Mouse (Mus musculus): Measurements from ENCODE around the gene Atxn7l2.

- TF ChIP-seq CTCF (conservative IDR thresholded peaks at IDR 0.05 in 1 of 2, IDR thresholded peaks at IDR 0.05 in 1 of 2; ENCODE audit: low read depth in 2 of 2, low read length in 2 of 2) (no peak), NELFE (IDR thresholded peaks at IDR 0.05; ENCODE audit: low read depth, low read length) (no peak), POLR2A (IDR thresholded peaks at IDR 0.05; ENCODE audit: low read depth, low read length) (no peak), TBP (conservative IDR thresholded peaks at IDR 0.05; ENCODE audit: low read depth, low read length) (no peak), HCFC1 (IDR thresholded peaks at IDR 0.05; ENCODE audit: low read depth, low read length) (no peak), ETS1 (conservative IDR thresholded peaks at IDR 0.05; ENCODE audit: low read depth, low read length) (no peak), RCOR1 (conservative IDR thresholded peaks at IDR 0.05; ENCODE audit: low read depth, low read length) (no peak), SMC3 (IDR thresholded peaks at IDR 0.05; ENCODE audit: low read depth, low read length) (no peak), POLR2AphosphoS2 (IDR thresholded peaks at IDR 0.05; ENCODE audit: low read depth, low read length) (no peak)
These were observed 24.4 kb downstream of the Atxn7l2 start, which contains the start of gene Amigo1 for GRCm38 (mm10) chr3:108186098-108187047.

All from CH12.LX (cell line).